Mouse (Mus musculus) C2C12 (cell line): Measurements from ENCODE around the gene C87436.

ENCODE experiments used
- CTCF ChIP-seq: IDR thresholded peaks from one replicate; pipeline ENCODE4 v1.5.1; 2011; ENCODE audit not compliant: control insufficient read depth, insufficient read depth, insufficient read length
- FOSL1 ChIP-seq: IDR thresholded peaks from one replicate; pipeline ENCODE4 v1.8.0; 2011; ENCODE audit warnings: mild to moderate bottlenecking, low read length; ENCODE audit not compliant: poor library complexity, insufficient read depth, severe bottlenecking
- MAX ChIP-seq: IDR thresholded peaks from one replicate; pipeline ENCODE4 v1.6.1; 2011; ENCODE audit warnings: mild to moderate bottlenecking, control low read depth
- USF1 ChIP-seq: IDR thresholded peaks from one replicate; pipeline ENCODE4 v1.6.1; 2011; ENCODE audit warnings: low read depth, mild to moderate bottlenecking, control low read depth, moderate library complexity

DNA sequence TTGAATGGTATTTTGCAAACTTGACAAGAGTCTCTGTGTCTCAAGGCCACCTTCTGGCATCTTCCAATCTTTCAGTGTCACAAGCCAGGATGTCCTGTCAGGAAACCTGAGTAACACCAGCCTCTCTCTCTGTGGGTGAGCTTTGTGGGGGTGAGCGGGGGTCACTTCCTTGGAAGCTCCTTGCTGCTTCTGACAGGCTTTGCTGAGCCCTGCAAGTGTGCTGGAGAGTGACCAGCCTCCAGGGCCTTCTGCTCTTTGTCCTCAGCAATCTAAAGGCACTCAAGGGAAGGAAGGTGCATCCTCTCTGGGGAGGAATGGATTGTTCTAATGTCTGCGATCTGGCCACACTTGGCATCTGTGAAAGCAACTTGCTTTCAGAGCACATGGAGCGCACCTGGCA is 41.1 kb downstream of the C87436 start:
- TF ChIP-seq CTCF = no peak
- no peak for TF ChIP-seq USF1
- TF ChIP-seq MAX = no peak
- TF ChIP-seq FOSL1 = no peak
